Mouse (Mus musculus) embryonic facial prominence, embryonic 14.5 days (tissue): ENCODE measurements around the gene Hist1h2ad. TPM values are rescaled to one million over a fixed set of nuclear protein-coding genes. Genes with fewer than 3 reads are reported as not detected.
"Not testable (repeated sequence)": the region's sequence is repeated elsewhere in the genome, so short reads cannot be mapped to it uniquely, and the experiment has no call there.

Source experiments
- ATAC-seq: fragments of 200-750 bp; cut with Nextera tagmentation; 2 replicates; pipeline ENCODE4 v1.8.0; 2017; ENCODE audit warnings: low read depth, moderate number of reproducible peaks, moderate TSS enrichment
- DNase-seq: peaks from one replicate; pipeline ENCODE4 v3.0.0-alpha.2; 2015; ENCODE audit warnings: low spot score
- H3K27ac ChIP-seq: fragments of 300-500 bp; sonication (generic); replicated peaks from 2 replicates; pipeline ENCODE4 v1.5.1; 2014; ENCODE audit warnings: low read depth, mild to moderate bottlenecking, low read length, moderate library complexity
- H3K27me3 ChIP-seq: fragments of 300-500 bp; sonication (generic); replicated peaks from 2 replicates; pipeline ENCODE4 v1.6.1; 2014; ENCODE audit warnings: low read length; ENCODE audit not compliant: control insufficient read depth, insufficient read depth
- H3K36me3 ChIP-seq: fragments of 300-500 bp; sonication (generic); 2 replicates; pipeline ENCODE4 v1.6.1; 2014; ENCODE audit warnings: low read length, mixed read lengths; ENCODE audit not compliant: control insufficient read depth, insufficient read depth
- H3K4me1 ChIP-seq: fragments of 300-500 bp; sonication (generic); 2 replicates; pipeline ENCODE4 v1.6.1; 2014; ENCODE audit warnings: antibody characterized with exemption, low read length; ENCODE audit not compliant: control insufficient read depth, insufficient read depth
- H3K4me2 ChIP-seq: fragments of 300-500 bp; sonication (generic); 2 replicates; pipeline ENCODE4 v1.6.1; 2014; ENCODE audit warnings: low read depth, mild to moderate bottlenecking, low read length, moderate library complexity, mixed read lengths
- H3K4me3 ChIP-seq: fragments of 300-500 bp; sonication (generic); 2 replicates; pipeline ENCODE4 v1.5.1; 2014; ENCODE audit warnings: low read depth, mild to moderate bottlenecking, low read length
- H3K9ac ChIP-seq: fragments of 300-500 bp; sonication (generic); 2 replicates; pipeline ENCODE4 v1.6.1; 2014; ENCODE audit warnings: low read depth, mild to moderate bottlenecking, low read length, moderate library complexity, mixed read lengths
- H3K9me3 ChIP-seq: fragments of 300-500 bp; sonication (generic); 2 replicates; pipeline ENCODE4 v1.6.1; 2016; ENCODE audit warnings: low read length; ENCODE audit not compliant: control insufficient read depth
- WGBS: fragments of 180-500 bp; shearing (Covaris S2); extraction: QIAGEN DNeasy Blood & Tissue Kit; methylation state at CpG from one replicate; pipeline ENCODE4 v1.1.7; 2014; 5-methylcytosine and 5-hydroxymethylcytosine counted together
- polyA plus RNA-seq: library from polyadenylated mRNA; unstranded; fragments of >200 nt; fragmentation: Nextera tagmentation; extraction: Ambion mirVana; gene quantifications from 2 replicates; pipeline ENCODE4 v1.2.1, GENCODE M21; 2014

Gene Hist1h2ad
- polyA plus RNA-seq, 1 experiment from 2014 or later: 1.6 TPM

- H3K36me3 ChIP-seq: no peaks in the 10 kb centered on the region
- peak overlapping the region; percentile 96 for H3K27ac ChIP-seq
- H3K4me2 ChIP-seq: peak overlapping the region; percentile 65
- H3K9me3 ChIP-seq: no peaks in the 10 kb centered on the region
- ATAC-seq (no peak), DNase-seq (peak; percentile 86)
- H3K27me3 ChIP-seq: no peaks in the 10 kb centered on the region
- H3K4me3 ChIP-seq: peak overlapping the region; percentile 45
- under 1% methylated on average over 21 of the region's 21 CpGs for WGBS
- peaks cover 27% of the 10 kb centered on the region; the same call in 1 of the 2 replicates for H3K4me1 ChIP-seq
- H3K9ac ChIP-seq: peak overlapping the region; percentile 77
Measured at GRCm38 (mm10) chr13:23585029-23585441, 10.9 kb downstream of the Hist1h2ad start.

- H3K4me3 ChIP-seq: peak overlapping the region; percentile 45
- not testable (repeated sequence) for H3K27me3 ChIP-seq, H3K9me3 ChIP-seq, H3K36me3 ChIP-seq
- peaks cover 27% of the 10 kb centered on the region; the same call in 1 of the 2 replicates for H3K4me1 ChIP-seq
- peak overlapping the region; percentile 77 for H3K9ac ChIP-seq
- ATAC-seq: peak; percentile 89
- peak overlapping the region; percentile 96 for H3K27ac ChIP-seq
- DNase-seq: peak; percentile 97
- H3K4me2 ChIP-seq: peak overlapping the region; percentile 65
- under 1% methylated on average over 10 of the region's 36 CpGs for WGBS
Measured at GRCm38 (mm10) chr13:23585442-23586098, 11.4 kb downstream of the Hist1h2ad start.

GRCm38 (mm10) chr13:23586099-23586939, 12.1 kb downstream of the Hist1h2ad start:
- no peak for ATAC-seq
- DNase-seq: peak; percentile 24

GRCm38 (mm10) chr13:23586940-23587225, 12.7 kb downstream of the Hist1h2ad start:
- Histone ChIP-seq H3K9me3 (no peaks in the 10 kb centered on the region), H3K4me2 (peak overlapping the region; percentile 65), H3K4me1 (peaks cover 23% of the 10 kb centered on the region; the same call in 1 of the 2 replicates), H3K4me3 (peak overlapping the region; percentile 45), H3K27me3 (no peaks in the 10 kb centered on the region), H3K36me3 (no peaks in the 10 kb centered on the region), H3K27ac (peak overlapping the region; percentile 93), H3K9ac (peak overlapping the region; percentile 66)
- ATAC-seq (no peak), DNase-seq (no peak)
- 6% methylated on average over 1 of the region's 1 CpGs for WGBS

More at GRCm38 (mm10) chr13:23586099-23586939, 12.1 kb downstream of the Hist1h2ad start:
- peak overlapping the region; percentile 66 for H3K9ac ChIP-seq
- peak overlapping the region; percentile 65 for H3K4me2 ChIP-seq
- H3K4me3 ChIP-seq: peak overlapping the region; percentile 45
- H3K4me1 ChIP-seq: peaks cover 23% of the 10 kb centered on the region; the same call in 1 of the 2 replicates
- 2% methylated on average over 21 of the region's 22 CpGs for WGBS
- no peaks in the 10 kb centered on the region for H3K36me3 ChIP-seq
- H3K27me3 ChIP-seq: no peaks in the 10 kb centered on the region
- H3K27ac ChIP-seq: peak overlapping the region; percentile 93
- H3K9me3 ChIP-seq: no peaks in the 10 kb centered on the region

GRCm38 (mm10) chr13:23591206-23591605, 17.0 kb downstream of the Hist1h2ad start:
- no peak overlapping the region for H3K27ac ChIP-seq
- H3K4me2 ChIP-seq: no peak overlapping the region
- H3K4me3 ChIP-seq: no peak overlapping the region
- H3K27me3 ChIP-seq: no peaks in the 10 kb centered on the region
- H3K4me1 ChIP-seq: 0 out of 2 replicates have a peak, but pooled peaks cover 5% of the 10 kb centered on the region
- no peak for ATAC-seq
- 94% methylated on average over 7 of the region's 7 CpGs for WGBS
- no peak overlapping the region for H3K9ac ChIP-seq
- H3K36me3 ChIP-seq: no peaks in the 10 kb centered on the region
- DNase-seq: no peak
- H3K9me3 ChIP-seq: no peaks in the 10 kb centered on the region

GRCm38 (mm10) chr13:23591886-23592285, 17.7 kb downstream of the Hist1h2ad start:
- H3K9ac ChIP-seq, H3K27me3 ChIP-seq: not testable (repeated sequence)
- WGBS: 85% methylated on average over 7 of the region's 7 CpGs

GRCm38 (mm10) chr13:23592614-23593013, 18.4 kb downstream of the Hist1h2ad start:
- Histone ChIP-seq H3K9me3 (no peaks in the 10 kb centered on the region), H3K4me3 (no peak overlapping the region), H3K27me3 (no peaks in the 10 kb centered on the region), H3K4me2 (no peak overlapping the region), H3K27ac (no peak overlapping the region), H3K4me1 (no peaks in the 10 kb centered on the region), H3K36me3 (no peaks in the 10 kb centered on the region), H3K9ac (no peak overlapping the region)
- WGBS: 67% methylated on average over 7 of the region's 7 CpGs
- DNase-seq (no peak), ATAC-seq (no peak)

More at GRCm38 (mm10) chr13:23591886-23592285, 17.7 kb downstream of the Hist1h2ad start:
- not testable (repeated sequence) for H3K4me1 ChIP-seq, H3K9me3 ChIP-seq, ATAC-seq, DNase-seq, H3K27ac ChIP-seq, H3K36me3 ChIP-seq, H3K4me2 ChIP-seq, H3K4me3 ChIP-seq

GRCm38 (mm10) chr13:23593051-23593770, 19.0 kb downstream of the Hist1h2ad start:
- Histone ChIP-seq H3K4me2 (no peak overlapping the region), H3K27ac (peak overlapping the region; percentile 33; the same call in 1 of the 2 replicates), H3K4me1 (no peaks in the 10 kb centered on the region), H3K9ac (no peak overlapping the region), H3K4me3 (no peak overlapping the region), H3K36me3 (no peaks in the 10 kb centered on the region), H3K9me3 (no peaks in the 10 kb centered on the region), H3K27me3 (no peaks in the 10 kb centered on the region)
- DNase-seq (peak; percentile 27), ATAC-seq (no peak)
- 67% methylated on average over 5 of the region's 5 CpGs for WGBS
